Mouse (Mus musculus) fat pad, adult 2 months (tissue): ENCODE data around the gene C9orf72.
"Not testable (repeated sequence)": the region's sequence is repeated elsewhere in the genome, so short reads cannot be mapped to it uniquely, and the experiment has no call there.

Experiments used
- DNase-seq: peaks from one replicate; pipeline ENCODE4 v3.0.0-alpha.2; 2011; ENCODE audit warnings: low read depth, low spot score; ENCODE audit errors: extremely low read depth

Gene C9orf72

DNA sequence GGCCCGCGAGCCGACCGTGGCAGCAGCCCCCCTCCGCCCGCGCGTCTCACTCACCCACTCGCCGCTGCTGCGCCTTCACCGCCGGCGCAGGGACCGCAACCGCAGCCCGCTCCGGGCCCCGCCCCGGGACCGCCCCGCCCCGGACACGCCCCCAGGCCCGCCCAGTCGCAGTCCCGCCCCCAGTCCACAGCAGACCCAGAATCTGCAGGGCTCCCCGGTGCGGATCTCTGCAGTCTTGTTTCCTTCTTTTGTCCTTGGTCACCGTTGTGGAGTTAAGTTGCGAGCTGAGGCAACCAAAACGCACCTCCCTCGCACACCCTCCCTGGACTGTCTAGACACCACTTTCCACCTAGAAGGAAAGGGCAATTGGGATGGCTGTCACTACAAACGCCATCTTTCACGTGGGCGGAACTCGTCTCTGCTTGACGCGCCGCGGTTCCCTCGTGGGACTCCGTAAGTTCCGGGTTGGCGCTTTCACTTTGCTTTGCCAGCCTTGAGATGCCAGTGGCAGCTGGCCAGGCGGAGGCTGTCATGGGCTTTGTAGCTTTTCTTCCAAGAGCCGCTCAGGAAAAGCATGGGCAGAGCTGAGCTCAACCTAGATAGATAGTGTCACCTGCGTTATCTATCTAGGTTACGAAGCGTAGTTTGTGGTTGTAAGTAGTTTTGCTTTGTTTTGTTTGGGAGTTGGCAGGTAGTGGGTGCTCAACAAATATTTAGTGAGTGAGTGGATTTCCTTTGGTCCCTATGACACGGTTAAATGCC lies at the start of gene C9orf72:
Gene C9orf72 (minus strand): TSS at position 442 of the 762 bp plus-strand sequence.
- DNase-seq = peak; percentile 72

DNA sequence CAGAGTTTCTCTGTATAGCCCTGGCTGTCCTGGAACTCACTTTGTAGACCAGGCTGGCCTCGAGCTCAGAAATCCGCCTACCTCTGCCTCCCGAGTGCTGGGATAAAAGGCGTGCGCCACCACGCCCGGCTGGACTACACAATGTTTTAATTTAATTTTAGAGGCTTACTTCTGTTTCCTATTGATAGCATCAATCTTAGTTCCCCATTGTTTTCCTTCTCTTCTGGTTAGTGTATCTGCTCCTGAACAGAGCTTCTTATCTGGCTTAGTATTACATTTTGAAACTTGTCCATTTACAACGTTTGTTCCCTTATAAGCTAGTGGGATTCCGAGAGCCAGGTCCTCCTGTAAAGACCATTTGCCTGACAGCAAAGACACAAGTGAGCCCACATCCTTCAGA lies 33.0 kb upstream of the C9orf72 start:
- no peak for DNase-seq

DNA sequence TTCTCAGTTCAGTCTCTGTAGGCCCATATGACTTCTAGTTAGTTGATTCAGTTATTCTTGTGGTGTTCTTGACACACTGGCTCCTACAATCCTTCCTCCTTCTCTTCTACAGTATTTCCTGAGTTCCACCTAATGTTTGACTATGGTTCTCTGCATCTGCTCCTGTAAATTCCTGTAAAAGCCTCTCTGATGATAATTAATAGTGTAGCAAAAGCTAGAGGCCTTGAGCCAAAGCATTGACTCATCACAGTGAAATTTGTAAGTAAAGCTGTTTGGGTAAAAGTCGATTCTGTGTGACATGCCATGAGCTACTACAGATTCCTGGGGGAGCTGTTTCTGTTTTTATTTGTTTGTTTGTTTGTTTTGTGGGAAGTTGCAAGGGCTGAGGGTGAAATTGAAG lies 18.0 kb upstream of the C9orf72 start:
- DNase-seq = no peak

- DNase-seq = no peak
Observed at GRCm38 (mm10) chr4:35241735-35242134, 15.8 kb upstream of the C9orf72 start.

GRCm38 (mm10) chr4:35238696-35239095 lies 12.7 kb upstream of the C9orf72 start:
- DNase-seq = no peak

DNA sequence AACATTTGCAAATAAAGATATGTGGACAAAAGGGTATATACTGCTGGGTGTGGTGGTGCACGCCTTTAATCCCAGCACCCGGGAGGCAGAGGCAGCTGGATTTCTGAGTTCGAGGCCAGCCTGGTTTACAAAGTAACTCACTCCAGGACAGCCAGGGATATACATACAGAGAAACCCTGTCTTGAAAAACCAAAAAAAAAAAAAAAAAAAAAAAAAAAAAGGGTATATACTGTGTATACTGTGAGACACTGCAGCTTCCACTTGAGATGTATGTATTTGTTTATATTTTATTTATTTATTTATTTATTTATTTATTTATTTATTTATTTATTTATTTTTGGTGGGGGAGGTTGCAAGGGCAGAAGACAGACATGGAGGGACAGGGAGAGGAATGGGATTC lies 12.3 kb upstream of the C9orf72 start:
- DNase-seq = not testable (repeated sequence)

- DNase-seq = no peak
Observed at GRCm38 (mm10) chr4:35236313-35236712, 10.3 kb upstream of the C9orf72 start.

- no peak for DNase-seq
Observed at GRCm38 (mm10) chr4:35228260-35228659, 2.3 kb upstream of the C9orf72 start.

- DNase-seq = no peak
Observed at GRCm38 (mm10) chr4:35226496-35226992, 569 bp upstream of the C9orf72 start.

DNA sequence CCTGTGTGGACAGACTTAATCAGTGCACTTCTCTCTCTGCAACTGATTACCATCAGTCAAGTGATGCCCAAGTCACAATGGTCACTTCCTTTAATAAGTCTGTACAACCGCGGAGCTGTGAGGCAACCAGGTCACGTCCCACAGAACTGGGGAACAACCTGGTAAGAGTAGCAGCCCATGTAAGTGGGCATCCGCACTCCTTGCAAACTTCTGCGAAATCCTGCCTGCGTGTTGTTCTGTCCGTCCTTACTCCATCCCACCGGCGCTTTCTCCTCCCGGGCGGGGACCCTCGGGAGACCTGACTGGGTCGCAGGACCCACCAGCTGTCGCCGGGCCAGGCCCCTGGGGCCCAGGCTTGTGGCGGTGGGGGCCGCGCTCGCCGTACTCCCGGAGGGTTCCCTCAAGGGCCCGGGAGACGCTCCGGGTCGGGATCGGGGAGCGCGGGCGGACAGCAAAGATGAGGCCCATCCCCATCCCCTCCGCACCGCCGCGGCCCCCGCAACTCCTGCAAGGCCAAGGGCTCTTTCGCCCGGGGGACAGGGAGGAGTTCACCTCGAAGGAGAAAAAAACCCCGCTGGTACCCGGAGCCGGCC lies 738 bp downstream of the C9orf72 start:
- DNase-seq = no peak

DNA sequence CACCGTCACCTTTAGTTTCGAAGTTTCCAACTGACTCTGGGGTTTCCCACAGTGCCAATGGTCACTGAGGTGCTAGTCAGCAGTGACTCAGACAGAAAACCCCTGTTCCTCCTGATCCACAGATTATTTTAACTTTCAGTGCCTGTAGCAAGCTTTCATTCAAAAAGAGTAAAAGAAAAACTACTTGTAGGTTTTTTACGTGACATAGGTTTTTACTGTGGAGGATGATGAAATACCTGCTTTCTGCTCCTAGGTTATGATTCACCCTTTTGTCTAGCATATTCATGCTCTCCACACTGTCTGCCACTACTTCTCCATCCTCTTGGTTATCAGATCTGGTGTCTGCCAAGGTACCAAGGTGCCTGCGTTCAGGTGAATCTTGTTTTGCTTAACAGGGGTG lies 1.9 kb downstream of the C9orf72 start:
- no peak for DNase-seq

- no peak for DNase-seq
Observed at GRCm38 (mm10) chr4:35223376-35223988, 2.5 kb downstream of the C9orf72 start.

- no peak for DNase-seq
Observed at GRCm38 (mm10) chr4:35221903-35222302, 4.1 kb downstream of the C9orf72 start.

- no peak for DNase-seq
Observed at GRCm38 (mm10) chr4:35221131-35221530, 4.8 kb downstream of the C9orf72 start.

- DNase-seq = no peak
Observed at GRCm38 (mm10) chr4:35220108-35220731, 5.8 kb downstream of the C9orf72 start.

DNA sequence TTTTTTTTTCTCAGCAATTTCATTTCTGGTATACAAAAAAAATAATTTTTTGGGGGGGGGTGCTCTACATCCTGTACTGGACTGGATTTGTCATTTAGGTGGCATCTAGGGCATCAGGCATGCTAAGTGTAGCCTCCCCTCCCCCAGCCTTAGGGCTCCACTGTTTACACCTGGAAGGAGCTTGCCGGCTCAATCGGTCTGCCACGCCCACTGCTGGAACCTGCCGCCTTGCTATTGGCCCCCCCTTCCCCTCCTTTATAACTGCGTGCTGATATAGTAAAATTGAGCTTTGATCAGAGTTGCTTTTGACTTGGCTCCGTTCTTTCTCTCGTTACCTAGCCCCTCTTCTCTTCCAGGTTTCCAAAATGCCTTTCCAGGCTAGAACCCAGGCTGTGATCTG lies 21.3 kb downstream of the C9orf72 start:
- no peak for DNase-seq

DNA sequence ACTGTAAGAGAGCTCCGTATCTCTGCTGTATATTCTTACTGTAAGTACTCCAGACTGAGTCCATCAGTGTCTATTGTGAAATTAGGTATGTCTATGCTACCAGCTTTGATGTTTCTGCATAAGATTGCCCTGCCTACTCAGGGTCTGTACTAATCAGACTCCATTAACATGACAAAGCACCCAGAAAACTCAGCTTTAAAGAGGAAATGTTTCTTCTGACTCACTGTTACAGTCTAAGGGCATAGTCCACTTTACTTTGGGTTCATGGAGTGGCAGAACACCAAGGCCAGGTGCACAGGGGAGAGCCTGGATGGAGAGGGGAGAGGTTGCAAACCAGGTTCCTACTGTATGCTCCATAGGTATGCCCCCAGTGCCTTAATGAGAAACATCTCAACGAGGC lies 22.3 kb downstream of the C9orf72 start:
- no peak for DNase-seq

DNA sequence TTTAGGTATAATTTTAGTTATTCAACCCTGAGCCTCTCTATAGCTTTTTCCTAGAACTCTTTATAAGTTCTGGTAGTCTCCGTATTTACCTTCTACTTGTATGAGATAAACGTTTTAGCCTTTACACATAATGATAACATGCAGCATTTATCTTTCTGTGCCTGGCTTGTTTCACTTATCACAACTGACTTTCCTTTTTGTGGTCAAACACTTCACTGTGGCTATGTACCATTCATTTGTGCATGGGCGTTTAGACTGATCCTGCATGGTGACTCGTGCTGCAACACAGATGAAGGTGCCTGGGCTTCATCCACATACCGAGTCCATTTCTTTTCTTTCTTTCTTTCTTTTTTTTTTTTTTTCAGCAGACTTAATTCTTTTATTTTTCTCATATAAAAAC lies 24.3 kb downstream of the C9orf72 start:
- DNase-seq = no peak

- DNase-seq = no peak
Observed at GRCm38 (mm10) chr4:35192725-35193124, 33.2 kb downstream of the C9orf72 start.

DNA sequence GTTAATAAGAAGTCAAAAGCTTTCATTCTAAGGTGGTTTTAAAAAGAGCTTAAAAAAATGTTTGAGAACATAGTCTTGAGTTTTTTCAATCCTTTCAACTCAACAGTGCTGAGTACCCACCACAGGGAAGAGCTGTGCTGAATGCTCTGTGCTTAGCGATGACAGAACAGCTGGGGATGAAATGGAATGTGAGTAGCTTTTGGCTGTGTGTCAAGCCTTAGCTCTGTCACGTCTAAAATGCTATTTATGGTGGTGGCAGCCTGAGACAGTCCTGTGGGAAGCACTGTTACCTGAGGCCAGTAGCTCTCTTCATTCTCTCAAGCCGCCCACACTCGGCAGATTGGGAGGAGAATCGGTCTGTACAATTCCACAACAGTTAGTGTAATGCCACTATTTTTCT lies 36.2 kb downstream of the C9orf72 start:
- DNase-seq = no peak

DNA sequence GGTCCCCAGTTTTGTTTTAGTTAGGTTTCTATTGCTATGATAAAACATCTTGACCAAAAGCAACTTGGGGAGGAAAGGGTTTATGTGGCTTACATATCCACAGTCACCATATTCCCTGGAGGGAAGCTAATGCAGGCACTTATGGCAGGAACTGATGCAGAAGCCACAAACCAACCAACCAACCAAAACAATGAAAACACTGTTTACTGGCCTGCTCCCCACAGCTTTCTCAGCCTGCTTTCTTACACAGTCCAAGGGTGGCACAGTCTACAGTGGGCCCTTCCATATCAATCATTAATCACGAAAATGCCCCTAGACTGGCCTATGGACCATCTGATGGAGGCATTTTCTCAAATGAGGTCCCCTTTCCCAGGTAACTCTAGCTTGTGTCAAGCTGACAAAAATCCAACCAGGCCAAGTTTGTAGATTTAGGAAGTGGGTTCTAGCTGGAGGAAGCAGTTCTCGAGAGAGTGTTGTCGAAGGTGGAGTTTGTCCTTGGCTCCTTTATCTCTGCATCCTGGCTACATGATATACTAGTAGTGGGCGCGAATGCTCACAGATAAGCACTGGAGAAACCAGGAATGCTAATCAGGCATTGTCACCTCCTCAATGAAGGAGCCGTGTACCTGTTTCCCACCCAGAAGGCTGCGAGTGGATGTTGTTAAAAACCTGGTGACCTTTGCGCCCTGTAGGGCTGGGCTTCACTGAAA lies 38.2 kb downstream of the C9orf72 start:
- no peak for DNase-seq
